Mouse (Mus musculus): ENCODE measurements around the gene Tcf12.

Gene Tcf12

GRCm38 (mm10) chr9:71841850-71842249 is 269.8 kb downstream of the Tcf12 start:
- no peak for DNase-seq (ENCODE audit: low spot score in 2 of 2)

GRCm38 (mm10) chr9:71837366-71837765 is 274.3 kb downstream of the Tcf12 start:
- no peak for DNase-seq (ENCODE audit: low spot score in 2 of 2)

GRCm38 (mm10) chr9:71836366-71836765 is 275.3 kb downstream of the Tcf12 start:
- DNase-seq (ENCODE audit: low spot score in 2 of 2), result no peak

GRCm38 (mm10) chr9:71835203-71835815 is 276.4 kb downstream of the Tcf12 start:
- peak in 1 of 2 experiments; percentile 31 for DNase-seq (ENCODE audit: low spot score in 2 of 2)

- DNase-seq (ENCODE audit: low spot score in 2 of 2), result no peak
These were observed 277.0 kb downstream of the Tcf12 start for GRCm38 (mm10) chr9:71834707-71835106.

GRCm38 (mm10) chr9:71831756-71832699 is 279.6 kb downstream of the Tcf12 start:
- DNase-seq (ENCODE audit: low spot score in 2 of 2), result peak in 1 of 2 experiments; percentile 53

- no peak for DNase-seq (ENCODE audit: low spot score in 2 of 2)
These were observed 280.7 kb downstream of the Tcf12 start for GRCm38 (mm10) chr9:71830994-71831393.

- DNase-seq (ENCODE audit: low spot score in 2 of 2), result no peak
These were observed 281.3 kb downstream of the Tcf12 start for GRCm38 (mm10) chr9:71830365-71830764.

- DNase-seq (ENCODE audit: low spot score in 2 of 2), result no peak
These were observed 281.9 kb downstream of the Tcf12 start for GRCm38 (mm10) chr9:71829753-71830152.

- DNase-seq (ENCODE audit: low spot score in 2 of 2), result no peak
These were observed 282.5 kb downstream of the Tcf12 start for GRCm38 (mm10) chr9:71829137-71829536.

GRCm38 (mm10) chr9:71827371-71827770 is 284.3 kb downstream of the Tcf12 start:
- DNase-seq (ENCODE audit: low spot score in 2 of 2), result no peak

GRCm38 (mm10) chr9:71826040-71826525 is 285.6 kb downstream of the Tcf12 start:
- DNase-seq (ENCODE audit: low spot score in 2 of 2), result peak; percentile 70 to 72

- DNase-seq (ENCODE audit: low spot score in 2 of 2), result no peak
These were observed 289.7 kb downstream of the Tcf12 start for GRCm38 (mm10) chr9:71822003-71822402.

- no peak for DNase-seq (ENCODE audit: low spot score in 2 of 2)
These were observed 293.2 kb downstream of the Tcf12 start for GRCm38 (mm10) chr9:71818453-71818852.

- DNase-seq (ENCODE audit: low spot score in 2 of 2), result no peak
These were observed 295.6 kb downstream of the Tcf12 start for GRCm38 (mm10) chr9:71816121-71816520.

- no peak for DNase-seq (ENCODE audit: low spot score in 2 of 2)
These were observed 298.1 kb downstream of the Tcf12 start for GRCm38 (mm10) chr9:71813565-71813964.

- no peak for DNase-seq (ENCODE audit: low spot score in 2 of 2)
These were observed 298.8 kb downstream of the Tcf12 start for GRCm38 (mm10) chr9:71812914-71813313.

GRCm38 (mm10) chr9:71812402-71812801 is 299.3 kb downstream of the Tcf12 start:
- no peak for DNase-seq (ENCODE audit: low spot score in 2 of 2)

GRCm38 (mm10) chr9:71811404-71811803 is 300.3 kb downstream of the Tcf12 start:
- no peak for DNase-seq (ENCODE audit: low spot score in 2 of 2)

GRCm38 (mm10) chr9:71810723-71811122 is 300.9 kb downstream of the Tcf12 start:
- DNase-seq (ENCODE audit: low spot score in 2 of 2), result no peak

GRCm38 (mm10) chr9:71808640-71809254 is 302.9 kb downstream of the Tcf12 start:
- no peak for DNase-seq (ENCODE audit: low spot score in 2 of 2)

- DNase-seq (ENCODE audit: low spot score in 2 of 2), result no peak
These were observed 303.9 kb downstream of the Tcf12 start for GRCm38 (mm10) chr9:71807801-71808200.

Data from right cerebral cortex, postnatal 10 days (tissue).